Mouse (Mus musculus): Measurements from ENCODE around the gene Disc1.

DNA sequence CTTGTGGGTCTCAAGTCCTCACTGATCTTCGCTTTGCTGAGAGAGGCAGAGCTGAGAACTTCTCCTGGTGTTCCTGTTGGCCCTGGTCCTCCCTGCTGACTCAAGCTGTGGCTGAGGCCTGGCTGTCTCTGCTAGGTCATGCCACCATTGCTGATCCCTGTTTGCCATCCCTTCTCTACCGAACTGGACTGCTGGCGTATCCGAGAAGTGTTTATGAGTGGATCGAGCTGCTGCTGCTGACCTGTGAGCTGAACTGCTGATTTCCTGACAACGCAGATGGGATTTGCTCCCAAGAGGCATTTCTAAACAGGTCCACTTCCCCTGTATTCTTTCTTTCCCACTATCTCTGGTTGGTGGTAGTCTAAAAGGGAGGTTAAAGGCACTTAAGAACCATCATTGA is 147.7 kb downstream of the Disc1 start:
- TF ChIP-seq CTCF (IDR thresholded peaks at IDR 0.05; ENCODE audit: extremely low read depth, insufficient read length, insufficient replicate concordance, low read depth, low read length) (no peak), POLR2A (IDR thresholded peaks at IDR 0.05; ENCODE audit: low read depth, low read length) (no peak)

All from small intestine, adult 2 months (tissue).